Mouse (Mus musculus) urinary bladder, adult 18-20 months (tissue): ENCODE measurements around the gene Armh3.

Experiments used
- DNase-seq, 2 experiments: peaks; one replicate each; pipeline ENCODE4 v3.0.0; 2022; ENCODE audit warnings: low spot score in 2 of 2, mixed read lengths in 2 of 2

Armh3 gene

GRCm38 (mm10) chr19:45911236-45912025 lies 86.9 kb downstream of the Armh3 start:
- no peak for DNase-seq

GRCm38 (mm10) chr19:45908246-45908645 lies 90.0 kb downstream of the Armh3 start:
- no peak for DNase-seq

GRCm38 (mm10) chr19:45907416-45907815 lies 90.9 kb downstream of the Armh3 start:
- DNase-seq, result no peak

- no peak for DNase-seq
Measured at GRCm38 (mm10) chr19:45903861-45904260, 94.4 kb downstream of the Armh3 start.

- DNase-seq, result no peak
Measured at GRCm38 (mm10) chr19:45902390-45903035, 95.8 kb downstream of the Armh3 start.

- no peak for DNase-seq
Measured at GRCm38 (mm10) chr19:45900836-45901235, 97.5 kb downstream of the Armh3 start.

GRCm38 (mm10) chr19:45895726-45896125 lies 102.6 kb downstream of the Armh3 start:
- no peak for DNase-seq

GRCm38 (mm10) chr19:45882056-45882455 lies 116.2 kb downstream of the Armh3 start:
- DNase-seq, result no peak

- DNase-seq, result no peak
Measured at GRCm38 (mm10) chr19:45873320-45873719, 125.0 kb downstream of the Armh3 start.

- DNase-seq, result no peak
Measured at GRCm38 (mm10) chr19:45855284-45855920, 142.9 kb downstream of the Armh3 start.

GRCm38 (mm10) chr19:45854521-45854920 lies 143.8 kb downstream of the Armh3 start:
- no peak for DNase-seq

GRCm38 (mm10) chr19:45847733-45848093 lies 150.6 kb downstream of the Armh3 start:
- no peak for DNase-seq

- DNase-seq, result no peak
Measured at GRCm38 (mm10) chr19:45847016-45847732, 151.1 kb downstream of the Armh3 start.

- no peak for DNase-seq
Measured at GRCm38 (mm10) chr19:45844209-45844608, 154.1 kb downstream of the Armh3 start.

- DNase-seq, result no peak
Measured at GRCm38 (mm10) chr19:45843424-45843823, 154.9 kb downstream of the Armh3 start.

- no peak for DNase-seq
Measured at GRCm38 (mm10) chr19:45837050-45837994, 161.0 kb downstream of the Armh3 start.

- no peak for DNase-seq
Measured at GRCm38 (mm10) chr19:45835490-45835889, 162.8 kb downstream of the Armh3 start.

GRCm38 (mm10) chr19:45833665-45834064 lies 164.6 kb downstream of the Armh3 start:
- DNase-seq, result no peak

GRCm38 (mm10) chr19:45830679-45831078 lies 167.6 kb downstream of the Armh3 start:
- DNase-seq, result no peak

- DNase-seq, result no peak
Measured at GRCm38 (mm10) chr19:45827736-45828135, 170.6 kb downstream of the Armh3 start.

GRCm38 (mm10) chr19:45827125-45827524 lies 171.2 kb downstream of the Armh3 start:
- DNase-seq, result no peak
